Mouse (Mus musculus) olfactory bulb, adult 2 months (tissue): ENCODE measurements around the gene Cog6. TPM values are rescaled to one million over a fixed set of nuclear protein-coding genes. Genes with fewer than 3 reads are reported as not detected.
"Not testable (repeated sequence)": the region's sequence is repeated elsewhere in the genome, so short reads cannot be mapped to it uniquely, and the experiment has no call there.

Experiments used
- H3K27ac ChIP-seq: fragments of 200-500 bp; 2 replicates; pipeline ENCODE4 v1.5.1; 2012; ENCODE audit warnings: low read depth, low read length; ENCODE audit not compliant: insufficient read depth
- H3K4me1 ChIP-seq: fragments of 200-500 bp; 2 replicates; pipeline ENCODE4 v1.6.1; 2012; ENCODE audit warnings: low read length; ENCODE audit not compliant: control insufficient read depth, insufficient read depth
- H3K4me3 ChIP-seq: fragments of 200-500 bp; 2 replicates; pipeline ENCODE4 v1.5.1; 2012; ENCODE audit warnings: mild to moderate bottlenecking, low read depth, low read length, moderate library complexity; ENCODE audit not compliant: insufficient read depth
- CTCF ChIP-seq: fragments of 200-500 bp; IDR thresholded peaks from 2 replicates; pipeline ENCODE4 v1.5.1; 2012; ENCODE audit warnings: low read depth, mild to moderate bottlenecking, low read length, moderate library complexity; ENCODE audit not compliant: insufficient read depth
- POLR2A ChIP-seq: fragments of 200-500 bp; IDR thresholded peaks from 2 replicates; pipeline ENCODE4 v1.6.1; 2012; ENCODE audit warnings: mild to moderate bottlenecking, low read depth, low read length, moderate library complexity; ENCODE audit not compliant: insufficient read depth
- WGBS: fragments of 180-500 bp; shearing (Covaris S2); methylation state at CpG from one replicate; pipeline ENCODE4 v1.1.7; 2018; 5-methylcytosine and 5-hydroxymethylcytosine counted together
- polyA plus RNA-seq: library from polyadenylated mRNA; stranded (reverse); fragments of >200 nt; gene quantifications from 2 replicates; pipeline ENCODE4 v1.2.4, GENCODE M21; 2012; ENCODE audit warnings: low replicate concordance; ENCODE audit not compliant: missing spikeins, insufficient read depth, insufficient read length

Cog6 gene
- polyA plus RNA-seq, 1 experiment: not detected

GRCm38 (mm10) chr3:52999996-53000395, 17.0 kb downstream of the Cog6 start:
- WGBS: 81% methylated on average over 3 of the region's 3 CpGs
- no peak for TF ChIP-seq CTCF
- no peak for TF ChIP-seq POLR2A
- H3K27ac ChIP-seq: no peak overlapping the region
- no peaks in the 10 kb centered on the region for H3K4me1 ChIP-seq
- H3K4me3 ChIP-seq: no peak overlapping the region

- no peaks in the 10 kb centered on the region for H3K4me1 ChIP-seq
- TF ChIP-seq POLR2A: no peak
- TF ChIP-seq CTCF: no peak
- no peak overlapping the region for H3K4me3 ChIP-seq
- WGBS: 83% methylated on average over 15 of the region's 15 CpGs
- H3K27ac ChIP-seq: no peak overlapping the region
Measured at GRCm38 (mm10) chr3:52999016-52999744, 17.9 kb downstream of the Cog6 start.

GRCm38 (mm10) chr3:52997381-52997780, 19.7 kb downstream of the Cog6 start:
- no peak for TF ChIP-seq CTCF
- no peak for TF ChIP-seq POLR2A
- WGBS: 89% methylated on average over 1 of the region's 1 CpGs
- no peaks in the 10 kb centered on the region for H3K4me1 ChIP-seq
- H3K27ac ChIP-seq: no peak overlapping the region
- no peak overlapping the region for H3K4me3 ChIP-seq

- 83% methylated on average over 5 of the region's 5 CpGs for WGBS
- H3K27ac ChIP-seq: no peak overlapping the region
Measured at GRCm38 (mm10) chr3:52996635-52997034, 20.4 kb downstream of the Cog6 start.

GRCm38 (mm10) chr3:52994666-52995065, 22.4 kb downstream of the Cog6 start:
- Histone ChIP-seq H3K4me1 (peaks cover 7% of the 10 kb centered on the region), H3K4me3 (no peak overlapping the region), H3K27ac (no peak overlapping the region)
- 79% methylated on average over 5 of the region's 5 CpGs for WGBS
- TF ChIP-seq POLR2A (no peak), CTCF (no peak)

More at GRCm38 (mm10) chr3:52996635-52997034, 20.4 kb downstream of the Cog6 start:
- TF ChIP-seq POLR2A (no peak), CTCF (no peak)
- no peaks in the 10 kb centered on the region for H3K4me1 ChIP-seq
- no peak overlapping the region for H3K4me3 ChIP-seq

- H3K4me3 ChIP-seq: no peak overlapping the region
- H3K27ac ChIP-seq: no peak overlapping the region
- no peak for TF ChIP-seq CTCF
- no peak for TF ChIP-seq POLR2A
- 91% methylated on average over 10 of the region's 10 CpGs for WGBS
- peaks cover 7% of the 10 kb centered on the region for H3K4me1 ChIP-seq
Measured at GRCm38 (mm10) chr3:52993296-52993695, 23.7 kb downstream of the Cog6 start.

GRCm38 (mm10) chr3:52990041-52990737, 26.8 kb downstream of the Cog6 start:
- H3K27ac ChIP-seq: no peak overlapping the region
- TF ChIP-seq CTCF (no peak), POLR2A (no peak)
- WGBS: 58% methylated on average over 18 of the region's 18 CpGs
- peaks cover 7% of the 10 kb centered on the region for H3K4me1 ChIP-seq
- no peak overlapping the region for H3K4me3 ChIP-seq

- not testable (repeated sequence) for H3K27ac ChIP-seq, H3K4me3 ChIP-seq
- 74% methylated on average over 6 of the region's 7 CpGs for WGBS
- H3K4me1 ChIP-seq: peaks cover 13% of the 10 kb centered on the region
Measured at GRCm38 (mm10) chr3:52985508-52985941, 31.5 kb downstream of the Cog6 start.

GRCm38 (mm10) chr3:52983772-52984171, 33.3 kb downstream of the Cog6 start:
- no peak overlapping the region for H3K4me3 ChIP-seq
- WGBS: 18% methylated on average over 3 of the region's 3 CpGs
- peaks cover 7% of the 10 kb centered on the region for H3K4me1 ChIP-seq
- TF ChIP-seq POLR2A: no peak
- no peak for TF ChIP-seq CTCF
- peak overlapping the region; percentile 59 for H3K27ac ChIP-seq

- Histone ChIP-seq H3K27ac (peak overlapping the region; percentile 48), H3K4me1 (peaks cover 7% of the 10 kb centered on the region), H3K4me3 (no peak overlapping the region)
- 49% methylated on average over 10 of the region's 10 CpGs for whole genome bisulfite sequencing
- no peak for TF ChIP-seq CTCF
Measured at GRCm38 (mm10) chr3:52982993-52983392, 34.0 kb downstream of the Cog6 start.
